Mouse (Mus musculus) bone marrow, adult 2 months (tissue): ENCODE measurements around the gene Zfp955a.

Source experiments
- CTCF ChIP-seq: fragments of 200-500 bp; IDR thresholded peaks from 2 replicates; pipeline ENCODE4 v1.5.1; 2011; ENCODE audit warnings: low read length, control low read depth; ENCODE audit not compliant: control insufficient read depth, insufficient read depth
- POLR2A ChIP-seq: fragments of 200-500 bp; IDR thresholded peaks from 2 replicates; pipeline ENCODE4 v1.6.1; 2011; ENCODE audit warnings: low read depth, mild to moderate bottlenecking, control low read depth, low read length, borderline replicate concordance; ENCODE audit not compliant: control insufficient read depth

GRCm38 (mm10) chr17:33268907-33269306 is 14.0 kb upstream of the Zfp955a start:
- TF ChIP-seq CTCF: no peak
- no peak for TF ChIP-seq POLR2A
